19 mouse cellular contexts compared by ENCODE assay signal in the genomic region with DNA sequence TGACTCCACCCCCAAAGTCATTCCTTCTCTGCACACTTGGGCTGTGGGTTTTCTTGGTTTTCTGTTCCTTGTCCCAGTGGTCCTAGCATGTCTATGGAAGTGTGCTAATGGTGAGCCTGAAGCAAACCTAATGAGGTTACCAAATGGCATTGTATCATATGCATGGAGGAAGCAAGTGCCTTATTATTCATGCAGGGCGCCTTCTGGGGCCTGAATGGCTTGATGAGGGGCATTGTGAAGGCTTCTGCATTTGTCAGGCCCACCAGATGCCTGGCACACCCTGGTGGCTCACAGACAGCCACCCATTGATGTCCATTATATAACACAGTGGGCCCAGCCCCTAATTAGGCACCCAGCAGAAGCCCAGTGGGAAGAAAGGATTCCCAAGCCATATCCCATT.
DNase-seq lines count a peak whose midpoint lies in the region; ATAC-seq and TF ChIP-seq lines count a peak whose summit lies in the region.
"Had no signal": no experiment of that assay in that cellular context is flagged by ENCODE, and none has a peak within 500 bp of the region (broad histone marks: within the 10 kb centered on the region; RNA-seq: fewer than 3 reads in every experiment).

No protein-coding gene starts in this region.

- no peak overlapping the region for H3K4me2 ChIP-seq in midbrain, embryonic 12.5 days (replicated peaks)
- no peak overlapping the region for H3K4me2 ChIP-seq in forebrain, embryonic 12.5 days
- H3K4me2 ChIP-seq in forebrain, postnatal 0 days (ENCODE audit: low read depth), result no peak overlapping the region
- H3K4me2 ChIP-seq: embryonic facial prominence, embryonic 12.5 days; limb, embryonic 12.5 days had no signal

- H3K9me3 ChIP-seq in midbrain, embryonic 12.5 days, result no peaks in the 10 kb centered on the region
- H3K9me3 ChIP-seq in midbrain, embryonic 10.5 days (replicated peaks), result no peaks in the 10 kb centered on the region
- H3K9me3 ChIP-seq in forebrain, embryonic 12.5 days, result no peaks in the 10 kb centered on the region
- H3K9me3 ChIP-seq in forebrain, postnatal 0 days (ENCODE audit: low read length), result no peaks in the 10 kb centered on the region
- H3K9me3 ChIP-seq: embryonic facial prominence, embryonic 12.5 days; limb, embryonic 12.5 days had no signal

- ATAC-seq in midbrain, embryonic 12.5 days (ENCODE audit: low FRiP score, low read depth), result peak; percentile 72; the same call in 1 of the 2 replicates
- peak; percentile 78 for ATAC-seq in forebrain, embryonic 12.5 days (ENCODE audit: low FRiP score)
- peak; percentile 65 for ATAC-seq in forebrain, postnatal 0 days

- H3K27ac ChIP-seq in midbrain, embryonic 12.5 days (replicated peaks), result 0 out of 2 replicates have a peak overlapping the region, but pooled peaks have one; percentile 16
- no peak overlapping the region for H3K27ac ChIP-seq in midbrain, embryonic 10.5 days (replicated peaks)
- H3K27ac ChIP-seq in forebrain, embryonic 12.5 days, result peak overlapping the region; percentile 71
- H3K27ac ChIP-seq in forebrain, postnatal 0 days (ENCODE audit: low read depth, low read length), result no peak overlapping the region
- H3K27ac ChIP-seq: embryonic facial prominence, embryonic 12.5 days; limb, embryonic 12.5 days; liver, embryonic 14.5 days; stomach, postnatal 0 days had no signal

- no peak for DNase-seq in midbrain, embryonic 10.5 days (ENCODE audit: low spot score)
- DNase-seq in forebrain, postnatal 0 days, result peak; percentile 26
- DNase-seq in retina, embryonic 14.5 days (ENCODE audit: low spot score), result peak; percentile 17
- DNase-seq in thymus, postnatal 10 days (ENCODE audit: low spot score in 2 of 2), result no peak
- no peak for DNase-seq in gastrocnemius, postnatal 36 days
- DNase-seq: adrenal gland, adult 8-10 months; cerebellum, adult 11 months; cerebellum, postnatal 25 days; heart, adult 18-20 months; kidney, adult 18-20 months; kidney, postnatal 14 days; right cerebral cortex, postnatal 25 days; thymus, postnatal 25 days had no signal

- no peaks in the 10 kb centered on the region for H3K36me3 ChIP-seq in midbrain, embryonic 12.5 days
- no peaks in the 10 kb centered on the region for H3K36me3 ChIP-seq in midbrain, embryonic 10.5 days
- H3K36me3 ChIP-seq in forebrain, embryonic 12.5 days (replicated peaks), result no peaks in the 10 kb centered on the region
- no peaks in the 10 kb centered on the region for H3K36me3 ChIP-seq in forebrain, postnatal 0 days (ENCODE audit: insufficient read depth)
- H3K36me3 ChIP-seq: embryonic facial prominence, embryonic 12.5 days; limb, embryonic 12.5 days had no signal

- H3K4me3 ChIP-seq in midbrain, embryonic 12.5 days, result no peak overlapping the region
- H3K4me3 ChIP-seq in midbrain, embryonic 10.5 days, result no peak overlapping the region
- H3K4me3 ChIP-seq in forebrain, embryonic 12.5 days (replicated peaks), result no peak overlapping the region
- no peak overlapping the region for H3K4me3 ChIP-seq in forebrain, postnatal 0 days (ENCODE audit: low read depth, low read length)
- H3K4me3 ChIP-seq: embryonic facial prominence, embryonic 12.5 days; limb, embryonic 12.5 days had no signal

- no peak for TF ChIP-seq CTCF in forebrain, postnatal 0 days (IDR thresholded peaks at IDR 0.05; ENCODE audit: low read depth)

- H3K9ac ChIP-seq in midbrain, embryonic 12.5 days (replicated peaks), result no peak overlapping the region
- no peak overlapping the region for H3K9ac ChIP-seq in forebrain, embryonic 12.5 days
- H3K9ac ChIP-seq in forebrain, postnatal 0 days, result no peak overlapping the region
- H3K9ac ChIP-seq: embryonic facial prominence, embryonic 12.5 days; limb, embryonic 12.5 days; liver, embryonic 14.5 days had no signal

- 0 out of 2 replicates have a peak, but pooled peaks cover 6% of the 10 kb centered on the region for H3K27me3 ChIP-seq in midbrain, embryonic 12.5 days
- peaks cover 34% of the 10 kb centered on the region for H3K27me3 ChIP-seq in midbrain, embryonic 10.5 days (ENCODE audit: low read depth, poor library complexity, severe bottlenecking)
- no peaks in the 10 kb centered on the region for H3K27me3 ChIP-seq in forebrain, embryonic 12.5 days
- H3K27me3 ChIP-seq in forebrain, postnatal 0 days (ENCODE audit: insufficient read depth, low read length), result no peaks in the 10 kb centered on the region
- H3K27me3 ChIP-seq: embryonic facial prominence, embryonic 12.5 days; limb, embryonic 12.5 days had no signal

- intact Hi-C loops in gastrocnemius, postnatal 36 days (cut with DNase I), result no loop called here

- peaks cover 17% of the 10 kb centered on the region for H3K4me1 ChIP-seq in midbrain, embryonic 12.5 days
- peaks cover 15% of the 10 kb centered on the region for H3K4me1 ChIP-seq in midbrain, embryonic 10.5 days
- peaks cover 29% of the 10 kb centered on the region for H3K4me1 ChIP-seq in forebrain, embryonic 12.5 days
- no peaks in the 10 kb centered on the region for H3K4me1 ChIP-seq in forebrain, postnatal 0 days (ENCODE audit: insufficient read depth)
- H3K4me1 ChIP-seq: embryonic facial prominence, embryonic 12.5 days had no signal

- 63% methylated on average over 1 of the region's 1 CpGs for WGBS in midbrain, embryonic 12.5 days
- WGBS in midbrain, embryonic 10.5 days, result 41% methylated on average over 1 of the region's 1 CpGs
- WGBS in forebrain, embryonic 12.5 days, result 43% methylated on average over 1 of the region's 1 CpGs
- WGBS in forebrain, postnatal 0 days, result 31% methylated on average over 1 of the region's 1 CpGs

Comparison
In these comparisons a context has a peak if more than half of its experiments do, and no peak if none do; other contexts are left out.
1. H3K27ac ChIP-seq: peak in midbrain, embryonic 12.5 days (single experiment) and forebrain, embryonic 12.5 days (single experiment); none in midbrain, embryonic 10.5 days (single experiment) and forebrain, postnatal 0 days (single experiment).
2. DNase-seq: peak in forebrain, postnatal 0 days (single experiment) and retina, embryonic 14.5 days (single experiment); none in midbrain, embryonic 10.5 days (single experiment), thymus, postnatal 10 days (0 of 2) and gastrocnemius, postnatal 36 days (0 of 2).
3. Peak in every context shown above with its lines, with median percentiles within 50 percentile points of each other: ATAC-seq.